Mouse (Mus musculus) kidney, embryonic 14.5 days (tissue): ENCODE results near the gene Hras. TPM values are rescaled to one million over a fixed set of nuclear protein-coding genes. Genes with fewer than 3 reads are reported as not detected.

ENCODE experiments used
- ATAC-seq: fragments of 200-750 bp; cut with Nextera tagmentation; 2 replicates; pipeline ENCODE4 v1.8.0; 2017; ENCODE audit warnings: moderate number of reproducible peaks, mild to moderate bottlenecking, moderate TSS enrichment, moderate library complexity; ENCODE audit not compliant: low FRiP score, low TSS enrichment
- H3K27ac ChIP-seq: fragments of 300-500 bp; sonication (generic); 2 replicates; pipeline ENCODE4 v1.5.1; 2014; ENCODE audit warnings: low read depth, mild to moderate bottlenecking, low read length, moderate library complexity, mixed read lengths
- H3K27me3 ChIP-seq: fragments of 300-500 bp; sonication (generic); 2 replicates; pipeline ENCODE4 v1.6.1; 2014; ENCODE audit warnings: mild to moderate bottlenecking, low read length; ENCODE audit not compliant: control insufficient read depth, insufficient read depth
- H3K36me3 ChIP-seq: fragments of 300-500 bp; sonication (generic); 2 replicates; pipeline ENCODE4 v1.6.1; 2014; ENCODE audit warnings: low read length, mixed read lengths; ENCODE audit not compliant: control insufficient read depth, insufficient read depth
- H3K4me1 ChIP-seq: fragments of 300-500 bp; sonication (generic); 2 replicates; pipeline ENCODE4 v1.6.1; 2014; ENCODE audit warnings: low read length, mixed read lengths; ENCODE audit not compliant: control insufficient read depth, insufficient read depth
- H3K4me2 ChIP-seq: fragments of 300-500 bp; sonication (generic); replicated peaks from 2 replicates; pipeline ENCODE4 v1.6.1; 2014; ENCODE audit warnings: low read depth, mild to moderate bottlenecking, low read length
- H3K4me3 ChIP-seq: fragments of 300-500 bp; sonication (generic); 2 replicates; pipeline ENCODE4 v1.5.1; 2014; ENCODE audit warnings: mild to moderate bottlenecking, low read length
- H3K9ac ChIP-seq: fragments of 300-500 bp; sonication (generic); 2 replicates; pipeline ENCODE4 v1.6.1; 2014; ENCODE audit warnings: low read depth, mild to moderate bottlenecking, low read length, moderate library complexity
- H3K9me3 ChIP-seq: fragments of 300-500 bp; sonication (generic); 2 replicates; pipeline ENCODE4 v1.6.1; 2016; ENCODE audit warnings: low read length; ENCODE audit not compliant: control insufficient read depth
- WGBS: fragments of 180-500 bp; shearing (Covaris S2); extraction: QIAGEN DNeasy Blood & Tissue Kit; methylation state at CpG from one replicate; pipeline ENCODE4 v1.1.7; 2014; 5-methylcytosine and 5-hydroxymethylcytosine counted together
- polyA plus RNA-seq: library from polyadenylated mRNA; unstranded; fragments of >200 nt; fragmentation: Nextera tagmentation; extraction: Ambion mirVana; gene quantifications from 2 replicates; pipeline ENCODE4 v1.2.1, GENCODE M21; 2014

The Hras gene
- polyA plus RNA-seq, 1 experiment from 2014 or later = 97.8 TPM

DNA sequence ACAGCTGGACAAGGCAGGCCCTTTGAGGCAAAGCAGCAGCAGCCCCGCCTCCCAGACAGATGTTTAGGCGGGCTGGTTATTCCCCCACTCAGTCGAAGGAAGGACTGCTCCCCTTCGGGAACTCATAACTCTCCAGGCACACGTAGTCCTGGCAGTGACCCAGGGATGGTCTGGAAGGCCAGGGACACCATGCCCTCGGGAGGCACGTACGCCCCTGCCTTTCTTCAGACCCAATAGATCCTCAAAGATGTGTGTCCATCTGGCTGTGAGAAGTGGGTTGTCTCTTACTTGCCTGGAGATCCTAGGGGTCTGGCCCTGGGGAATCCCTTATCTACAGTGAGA, 28.3 kb upstream of the Hras start:
- 6% methylated on average over 8 of the region's 8 CpGs for WGBS
- Histone ChIP-seq H3K4me3 (peak overlapping the region; percentile 19; the same call in 1 of the 2 replicates), H3K27ac (peak overlapping the region; percentile 77), H3K4me2 (peak overlapping the region; percentile 95), H3K27me3 (no peaks in the 10 kb centered on the region), H3K9me3 (no peaks in the 10 kb centered on the region), H3K9ac (peak overlapping the region; percentile 48), H3K36me3 (peaks cover 12% of the 10 kb centered on the region; the same call in 1 of the 2 replicates), H3K4me1 (peaks cover 21% of the 10 kb centered on the region; the same call in 1 of the 2 replicates)
- no peak for ATAC-seq

DNA sequence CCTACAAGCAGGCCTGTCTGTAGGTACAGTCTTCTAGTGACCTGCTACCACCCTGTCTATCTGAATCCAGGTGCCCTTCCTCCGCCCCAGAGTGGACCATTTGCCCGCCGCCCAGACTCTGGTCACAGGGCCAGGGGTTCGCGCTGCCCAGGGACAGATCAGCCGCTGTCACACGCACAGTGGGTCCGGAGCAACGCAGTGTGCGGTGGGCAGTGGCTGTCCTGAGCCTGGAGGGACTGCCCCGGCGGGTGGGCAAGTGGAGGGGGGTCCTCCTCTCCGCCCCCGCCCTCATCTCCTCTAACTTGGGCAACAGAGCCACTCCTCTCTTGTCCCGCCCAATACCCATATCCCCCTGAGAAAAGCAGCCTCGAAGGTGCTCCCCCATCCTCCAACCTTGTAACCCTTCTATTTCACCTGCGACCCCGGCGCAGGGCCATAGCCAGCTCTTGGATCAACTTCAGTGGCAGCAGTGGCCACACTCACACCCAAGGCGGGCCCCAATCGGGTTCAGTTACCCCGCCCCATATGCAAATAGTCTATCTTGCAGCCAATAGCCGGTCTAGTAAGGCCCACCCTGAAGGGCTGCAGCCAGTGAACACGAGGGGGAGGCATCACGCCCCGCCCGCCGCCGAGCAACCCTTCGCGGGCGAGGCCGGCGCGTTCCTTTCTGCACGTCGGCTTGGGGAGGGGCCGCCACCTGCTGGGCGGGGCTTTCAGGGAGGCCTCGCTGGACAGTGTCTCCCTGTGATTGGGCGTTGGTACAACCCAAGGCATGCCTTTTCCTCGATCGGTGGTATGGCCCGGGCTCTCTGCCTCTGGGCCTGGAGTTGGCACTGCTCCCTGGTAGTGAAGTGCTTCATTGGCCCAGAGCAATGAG, 27.7 kb upstream of the Hras start:
- ATAC-seq = peak; percentile 97
- H3K4me2 ChIP-seq = peak overlapping the region; percentile 95
- H3K9ac ChIP-seq = peak overlapping the region; percentile 74
- peak overlapping the region; percentile 83 for H3K27ac ChIP-seq
- 4% methylated on average over 40 of the region's 44 CpGs for WGBS
- H3K4me3 ChIP-seq = peak overlapping the region; percentile 52
- H3K36me3 ChIP-seq = peaks cover 12% of the 10 kb centered on the region; the same call in 1 of the 2 replicates
- H3K9me3 ChIP-seq = no peaks in the 10 kb centered on the region
- peaks cover 27% of the 10 kb centered on the region for H3K4me1 ChIP-seq
- H3K27me3 ChIP-seq = no peaks in the 10 kb centered on the region

DNA sequence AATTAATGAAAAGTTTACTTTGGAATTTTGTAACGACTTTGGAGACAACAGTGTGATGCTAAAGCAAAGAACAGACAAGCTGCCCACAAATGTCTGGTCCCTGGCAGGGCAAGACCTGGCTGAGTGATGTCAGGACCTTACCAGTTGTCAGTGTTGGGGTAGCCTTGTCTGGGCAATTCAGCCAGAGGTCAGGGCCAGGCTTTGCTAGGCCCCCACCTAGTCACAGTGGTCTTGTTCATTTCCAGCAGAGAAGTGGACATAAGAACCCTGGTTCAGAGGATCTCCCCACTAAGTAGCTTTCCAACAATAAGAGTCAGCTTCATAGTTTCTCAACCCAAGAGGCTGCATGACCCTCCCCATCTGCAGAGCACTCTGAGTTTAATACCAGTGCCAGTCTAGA, 26.6 kb upstream of the Hras start:
- H3K4me3 ChIP-seq = peak overlapping the region; percentile 52; the same call in 1 of the 2 replicates
- no peak overlapping the region for H3K27ac ChIP-seq
- peaks cover 28% of the 10 kb centered on the region for H3K4me1 ChIP-seq
- H3K9ac ChIP-seq = peak overlapping the region; percentile 74; the same call in 1 of the 2 replicates
- 88% methylated on average over 1 of the region's 1 CpGs for WGBS
- peaks cover 12% of the 10 kb centered on the region; the same call in 1 of the 2 replicates for H3K36me3 ChIP-seq
- peak overlapping the region; percentile 95; the same call in 1 of the 2 replicates for H3K4me2 ChIP-seq
- H3K27me3 ChIP-seq = no peaks in the 10 kb centered on the region
- no peak for ATAC-seq
- H3K9me3 ChIP-seq = no peaks in the 10 kb centered on the region

DNA sequence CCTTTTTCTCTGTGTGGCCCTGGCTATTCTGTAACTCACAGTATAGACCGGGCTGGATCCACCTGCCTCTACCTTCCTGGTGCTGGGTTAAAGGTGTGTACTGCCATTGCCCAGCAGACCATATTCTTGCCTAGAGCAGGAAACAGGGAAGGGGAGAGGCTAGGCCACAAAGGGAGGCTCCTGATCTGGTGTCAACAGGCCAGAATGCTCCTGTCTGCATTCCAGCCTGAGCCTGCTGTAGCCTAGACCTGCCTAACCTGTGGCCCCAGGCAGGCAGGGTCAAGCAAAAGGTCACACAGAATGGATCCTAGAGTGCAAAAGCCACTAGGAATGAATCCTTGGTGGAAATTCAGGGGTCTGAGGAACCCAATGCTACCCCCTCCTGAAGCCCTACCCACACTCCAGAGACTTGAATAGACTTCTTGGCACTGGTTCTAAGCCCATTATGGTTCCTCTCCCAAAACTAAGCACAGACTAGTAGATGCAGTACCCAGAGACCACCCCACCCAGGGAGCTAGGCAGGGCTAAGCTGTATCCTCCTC, 25.8 kb upstream of the Hras start:
- H3K36me3 ChIP-seq = peaks cover 12% of the 10 kb centered on the region; the same call in 1 of the 2 replicates
- H3K9ac ChIP-seq = no peak overlapping the region
- H3K9me3 ChIP-seq = no peaks in the 10 kb centered on the region
- H3K27ac ChIP-seq = no peak overlapping the region
- no peak overlapping the region for H3K4me2 ChIP-seq
- no peaks in the 10 kb centered on the region for H3K27me3 ChIP-seq
- 94% methylated on average over 1 of the region's 1 CpGs for WGBS
- peaks cover 34% of the 10 kb centered on the region for H3K4me1 ChIP-seq
- H3K4me3 ChIP-seq = no peak overlapping the region
- ATAC-seq = no peak

DNA sequence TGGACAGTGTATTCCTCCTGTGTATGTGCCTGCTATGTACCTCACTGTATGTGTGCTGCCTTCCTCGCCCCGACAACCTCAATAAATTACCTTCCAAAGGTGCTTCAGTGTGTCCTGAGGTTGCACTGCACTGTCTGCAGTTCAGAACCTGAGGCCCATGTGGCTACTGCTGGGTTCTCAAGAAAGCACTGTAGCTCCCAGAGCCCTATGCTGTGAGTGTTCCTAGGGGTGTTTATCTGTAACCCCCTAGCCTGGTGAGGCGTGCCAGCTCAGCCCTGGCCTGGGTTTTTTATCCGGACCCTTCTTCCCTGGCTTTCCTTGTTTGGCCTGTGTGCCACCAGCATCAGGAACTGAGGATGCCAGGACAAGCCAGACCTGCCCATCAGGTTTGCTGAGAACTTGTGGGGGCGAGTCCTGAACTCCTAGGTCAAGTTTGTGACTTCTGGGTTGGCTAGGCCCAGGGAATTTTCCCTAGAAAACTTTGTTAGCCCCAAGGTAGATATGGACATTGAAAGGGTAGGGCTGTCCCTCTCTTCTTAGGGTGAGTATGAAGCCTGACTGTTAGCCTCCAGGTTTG, 24.8 kb upstream of the Hras start:
- Histone ChIP-seq H3K4me2 (no peak overlapping the region), H3K36me3 (peaks cover 12% of the 10 kb centered on the region; the same call in 1 of the 2 replicates), H3K9me3 (no peaks in the 10 kb centered on the region), H3K27ac (no peak overlapping the region), H3K4me1 (peaks cover 39% of the 10 kb centered on the region), H3K9ac (peak overlapping the region; percentile 34), H3K27me3 (no peaks in the 10 kb centered on the region), H3K4me3 (no peak overlapping the region)
- no peak for ATAC-seq
- WGBS = 87% methylated on average over 5 of the region's 5 CpGs

DNA sequence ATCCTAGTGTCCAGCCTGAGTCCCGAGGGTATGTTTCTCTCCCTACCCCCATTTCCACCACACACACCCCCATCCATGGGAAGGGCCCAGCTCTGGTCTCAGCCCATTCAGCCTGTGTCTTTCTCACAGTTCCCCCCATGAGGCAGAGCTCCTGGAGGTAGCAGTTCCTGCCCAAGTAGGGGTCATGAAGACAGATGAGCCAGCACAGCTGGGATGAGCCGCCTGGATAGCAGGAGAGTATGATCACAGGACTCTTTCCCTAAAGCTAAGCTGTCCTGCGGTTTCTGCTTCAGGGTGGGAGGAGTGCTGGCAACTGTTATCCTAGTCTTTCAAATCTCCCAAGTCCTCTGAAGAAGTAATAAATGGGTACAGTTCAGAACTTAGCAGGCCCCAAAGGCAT, 24.3 kb upstream of the Hras start:
- 72% methylated on average over 3 of the region's 3 CpGs for WGBS
- H3K4me2 ChIP-seq = no peak overlapping the region
- no peaks in the 10 kb centered on the region for H3K9me3 ChIP-seq
- no peak overlapping the region for H3K27ac ChIP-seq
- H3K27me3 ChIP-seq = no peaks in the 10 kb centered on the region
- peaks cover 39% of the 10 kb centered on the region for H3K4me1 ChIP-seq
- H3K9ac ChIP-seq = peak overlapping the region; percentile 34
- H3K36me3 ChIP-seq = peaks cover 12% of the 10 kb centered on the region; the same call in 1 of the 2 replicates
- ATAC-seq = no peak
- H3K4me3 ChIP-seq = no peak overlapping the region

DNA sequence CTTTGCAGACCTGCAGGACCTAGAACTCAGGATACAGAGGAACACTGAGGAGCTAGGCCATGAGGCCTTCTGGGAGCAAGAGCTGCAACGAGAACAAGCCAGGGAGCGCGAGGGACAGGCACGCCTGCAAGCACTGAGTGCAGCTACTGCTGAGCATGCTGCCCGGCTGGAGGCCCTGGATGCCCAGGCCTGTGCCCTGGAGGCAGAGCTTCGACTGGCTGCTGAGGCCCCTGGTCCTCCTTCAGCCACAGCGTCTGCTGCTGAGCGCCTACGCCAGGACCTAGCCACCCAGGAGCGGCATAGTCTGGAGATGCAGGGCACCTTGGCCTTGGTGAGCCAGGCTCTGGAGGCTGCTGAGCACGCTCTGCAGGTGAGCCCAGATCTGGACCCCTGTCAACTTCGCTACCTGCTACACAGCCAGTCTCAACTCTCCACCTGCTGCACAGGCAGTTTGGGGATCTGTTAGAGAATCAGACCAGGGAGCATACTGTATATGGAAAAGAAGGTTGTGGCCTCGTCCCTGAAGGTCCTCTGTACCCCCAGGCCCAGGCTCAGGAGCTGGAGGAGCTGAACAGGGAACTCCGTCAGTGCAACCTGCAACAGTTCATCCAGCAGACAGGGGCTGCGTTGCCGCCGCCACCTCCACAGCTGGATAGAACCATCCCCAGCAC, 23.7 kb upstream of the Hras start:
- no peak overlapping the region for H3K27ac ChIP-seq
- 94% methylated on average over 17 of the region's 17 CpGs for WGBS
- no peak for ATAC-seq
- H3K9ac ChIP-seq = peak overlapping the region; percentile 67; the same call in 1 of the 2 replicates
- H3K36me3 ChIP-seq = peaks cover 12% of the 10 kb centered on the region; the same call in 1 of the 2 replicates
- peaks cover 38% of the 10 kb centered on the region for H3K4me1 ChIP-seq
- H3K4me2 ChIP-seq = peak overlapping the region; percentile 73
- peak overlapping the region; percentile 3; the same call in 1 of the 2 replicates for H3K4me3 ChIP-seq
- no peaks in the 10 kb centered on the region for H3K9me3 ChIP-seq
- H3K27me3 ChIP-seq = no peaks in the 10 kb centered on the region

DNA sequence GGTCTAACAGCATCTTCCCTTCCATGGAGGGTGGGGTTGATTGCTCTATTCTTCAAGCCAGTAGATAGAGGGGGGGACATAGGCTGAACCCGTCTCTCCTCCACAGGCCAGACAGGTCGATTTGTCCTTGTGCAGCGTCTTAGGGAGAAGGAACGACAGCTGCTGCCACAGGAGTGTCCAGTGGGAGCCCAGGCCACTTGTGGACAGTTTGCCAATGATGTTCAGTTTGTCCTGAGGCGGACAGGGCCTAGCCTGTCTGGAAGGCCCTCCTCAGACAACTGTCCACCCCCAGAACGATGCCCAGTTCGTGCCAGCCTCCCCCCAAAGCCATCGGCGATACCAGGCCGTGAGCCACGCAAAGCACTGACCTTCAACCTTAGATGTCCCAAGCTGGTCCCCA, 23.1 kb upstream of the Hras start:
- Histone ChIP-seq H3K9me3 (no peaks in the 10 kb centered on the region), H3K36me3 (peaks cover 12% of the 10 kb centered on the region; the same call in 1 of the 2 replicates), H3K27me3 (no peaks in the 10 kb centered on the region), H3K4me1 (peaks cover 32% of the 10 kb centered on the region), H3K4me2 (peak overlapping the region; percentile 73), H3K4me3 (peak overlapping the region; percentile 63), H3K9ac (peak overlapping the region; percentile 67; the same call in 1 of the 2 replicates), H3K27ac (no peak overlapping the region)
- 84% methylated on average over 11 of the region's 11 CpGs for WGBS
- no peak for ATAC-seq
